Mouse (Mus musculus): ENCODE results near the gene Trim27. TPM values are rescaled to one million over a fixed set of nuclear protein-coding genes. Genes with fewer than 3 reads are reported as not detected.

The Trim27 gene
- polyA plus RNA-seq, 1 experiment from 2014 or later, result 132 TPM

- no peaks in the 10 kb centered on the region for H3K9me3 ChIP-seq
- H3K9ac ChIP-seq, result no peak overlapping the region
- no peaks in the 10 kb centered on the region for H3K36me3 ChIP-seq
- H3K4me1 ChIP-seq, result peaks cover 11% of the 10 kb centered on the region
- no peaks in the 10 kb centered on the region for H3K27me3 ChIP-seq (replicated peaks)
- WGBS, result 77% methylated on average over 11 of the region's 11 CpGs
- no peak for ATAC-seq (ENCODE audit: insufficient read depth, low FRiP score, low read depth)
- H3K4me3 ChIP-seq (replicated peaks), result no peak overlapping the region
- H3K27ac ChIP-seq, result no peak overlapping the region
- no peak overlapping the region for H3K4me2 ChIP-seq
Measured at GRCm38 (mm10) chr13:21176733-21177132, 2.5 kb upstream of the Trim27 start.

GRCm38 (mm10) chr13:21177657-21178056, 1.6 kb upstream of the Trim27 start:
- WGBS, result 50% methylated on average over 5 of the region's 5 CpGs
- no peak overlapping the region for H3K9ac ChIP-seq
- H3K4me2 ChIP-seq, result no peak overlapping the region
- no peaks in the 10 kb centered on the region for H3K27me3 ChIP-seq (replicated peaks)
- no peaks in the 10 kb centered on the region for H3K9me3 ChIP-seq
- ATAC-seq (ENCODE audit: insufficient read depth, low FRiP score, low read depth), result no peak
- no peak overlapping the region for H3K4me3 ChIP-seq (replicated peaks)
- H3K27ac ChIP-seq, result peak overlapping the region; percentile 27; the same call in 1 of the 2 replicates
- 0 out of 2 replicates have a peak, but pooled peaks cover 2% of the 10 kb centered on the region for H3K36me3 ChIP-seq
- peaks cover 18% of the 10 kb centered on the region for H3K4me1 ChIP-seq

GRCm38 (mm10) chr13:21178364-21178763, 881 bp upstream of the Trim27 start:
- WGBS, result 83% methylated on average over 5 of the region's 5 CpGs
- ATAC-seq (ENCODE audit: insufficient read depth, low FRiP score, low read depth), result no peak
- Histone ChIP-seq H3K36me3 (peaks cover 8% of the 10 kb centered on the region), H3K27me3 (replicated peaks) (no peaks in the 10 kb centered on the region), H3K27ac (peak overlapping the region; percentile 27; the same call in 1 of the 2 replicates), H3K4me1 (peaks cover 24% of the 10 kb centered on the region), H3K9me3 (no peaks in the 10 kb centered on the region), H3K9ac (no peak overlapping the region), H3K4me3 (replicated peaks) (no peak overlapping the region), H3K4me2 (peak overlapping the region; percentile 79)

GRCm38 (mm10) chr13:21179724-21180550, 692 bp downstream of the Trim27 start:
- H3K27ac ChIP-seq, result peak overlapping the region; percentile 96
- H3K27me3 ChIP-seq (replicated peaks), result no peaks in the 10 kb centered on the region
- peaks cover 27% of the 10 kb centered on the region for H3K4me1 ChIP-seq
- peak; percentile 95 for ATAC-seq (ENCODE audit: insufficient read depth, low FRiP score, low read depth)
- WGBS, result under 1% methylated on average over 80 of the region's 80 CpGs
- no peaks in the 10 kb centered on the region for H3K9me3 ChIP-seq
- peaks cover 17% of the 10 kb centered on the region for H3K36me3 ChIP-seq
- peak overlapping the region; percentile 94 for H3K9ac ChIP-seq
- H3K4me3 ChIP-seq (replicated peaks), result peak overlapping the region; percentile 98
- peak overlapping the region; percentile 79 for H3K4me2 ChIP-seq

- WGBS, result under 1% methylated on average over 70 of the region's 71 CpGs
- Histone ChIP-seq H3K36me3 (peaks cover 25% of the 10 kb centered on the region), H3K4me2 (peak overlapping the region; percentile 79), H3K9ac (peak overlapping the region; percentile 94), H3K27me3 (replicated peaks) (no peaks in the 10 kb centered on the region), H3K4me3 (replicated peaks) (peak overlapping the region; percentile 98), H3K4me1 (peaks cover 27% of the 10 kb centered on the region), H3K27ac (peak overlapping the region; percentile 96), H3K9me3 (no peaks in the 10 kb centered on the region)
- ATAC-seq (ENCODE audit: insufficient read depth, low FRiP score, low read depth), result peak; percentile 17
Measured at GRCm38 (mm10) chr13:21180551-21181530, 1.6 kb downstream of the Trim27 start.

- Histone ChIP-seq H3K4me1 (peaks cover 27% of the 10 kb centered on the region), H3K4me3 (replicated peaks) (peak overlapping the region; percentile 98)
Measured at GRCm38 (mm10) chr13:21181996-21182395, 2.8 kb downstream of the Trim27 start.

GRCm38 (mm10) chr13:21183066-21183465, 3.8 kb downstream of the Trim27 start:
- no peaks in the 10 kb centered on the region for H3K9me3 ChIP-seq
- H3K27ac ChIP-seq, result no peak overlapping the region
- WGBS, result 91% methylated on average over 6 of the region's 6 CpGs
- H3K4me2 ChIP-seq, result no peak overlapping the region
- ATAC-seq (ENCODE audit: insufficient read depth, low FRiP score, low read depth), result no peak
- no peak overlapping the region for H3K9ac ChIP-seq
- H3K36me3 ChIP-seq, result peaks cover 44% of the 10 kb centered on the region
- H3K4me1 ChIP-seq, result peaks cover 27% of the 10 kb centered on the region
- no peaks in the 10 kb centered on the region for H3K27me3 ChIP-seq (replicated peaks)
- no peak overlapping the region for H3K4me3 ChIP-seq (replicated peaks)

More at GRCm38 (mm10) chr13:21181996-21182395, 2.8 kb downstream of the Trim27 start:
- 0 out of 2 replicates have a peak overlapping the region, but pooled peaks have one; percentile 13 for H3K9ac ChIP-seq
- H3K9me3 ChIP-seq, result no peaks in the 10 kb centered on the region
- H3K4me2 ChIP-seq, result peak overlapping the region; percentile 79
- H3K27me3 ChIP-seq (replicated peaks), result no peaks in the 10 kb centered on the region
- H3K27ac ChIP-seq, result no peak overlapping the region
- ATAC-seq (ENCODE audit: insufficient read depth, low FRiP score, low read depth), result no peak
- WGBS, result 55% methylated on average over 7 of the region's 7 CpGs
- H3K36me3 ChIP-seq, result peaks cover 34% of the 10 kb centered on the region

GRCm38 (mm10) chr13:21183661-21184060, 4.4 kb downstream of the Trim27 start:
- peaks cover 50% of the 10 kb centered on the region for H3K36me3 ChIP-seq

GRCm38 (mm10) chr13:21185521-21185920, 6.3 kb downstream of the Trim27 start:
- H3K9me3 ChIP-seq, result no peaks in the 10 kb centered on the region
- H3K36me3 ChIP-seq, result peaks cover 68% of the 10 kb centered on the region
- H3K27ac ChIP-seq, result no peak overlapping the region
- H3K4me2 ChIP-seq, result no peak overlapping the region
- no peak for ATAC-seq (ENCODE audit: insufficient read depth, low FRiP score, low read depth)
- no peak overlapping the region for H3K4me3 ChIP-seq (replicated peaks)
- WGBS, result 70% methylated on average over 4 of the region's 4 CpGs
- no peak overlapping the region for H3K9ac ChIP-seq
- peaks cover 21% of the 10 kb centered on the region for H3K4me1 ChIP-seq
- H3K27me3 ChIP-seq (replicated peaks), result no peaks in the 10 kb centered on the region

More at GRCm38 (mm10) chr13:21183661-21184060, 4.4 kb downstream of the Trim27 start:
- Histone ChIP-seq H3K9ac (no peak overlapping the region), H3K27ac (no peak overlapping the region), H3K4me3 (replicated peaks) (no peak overlapping the region), H3K27me3 (replicated peaks) (no peaks in the 10 kb centered on the region), H3K9me3 (no peaks in the 10 kb centered on the region), H3K4me1 (peaks cover 23% of the 10 kb centered on the region), H3K4me2 (no peak overlapping the region)
- no peak for ATAC-seq (ENCODE audit: insufficient read depth, low FRiP score, low read depth)
- WGBS, result 94% methylated on average over 7 of the region's 7 CpGs

- ATAC-seq (ENCODE audit: insufficient read depth, low FRiP score, low read depth), result no peak
- peaks cover 2% of the 10 kb centered on the region; the same call in 1 of the 2 replicates for H3K4me1 ChIP-seq
- H3K4me3 ChIP-seq (replicated peaks), result no peak overlapping the region
- no peak overlapping the region for H3K9ac ChIP-seq
- H3K36me3 ChIP-seq, result peaks cover 33% of the 10 kb centered on the region
- H3K4me2 ChIP-seq, result no peak overlapping the region
- no peaks in the 10 kb centered on the region for H3K27me3 ChIP-seq (replicated peaks)
- WGBS, result 71% methylated on average over 10 of the region's 10 CpGs
- no peak overlapping the region for H3K27ac ChIP-seq
- no peaks in the 10 kb centered on the region for H3K9me3 ChIP-seq
Measured at GRCm38 (mm10) chr13:21195406-21196228, 16.4 kb downstream of the Trim27 start.

- Histone ChIP-seq H3K27me3 (replicated peaks) (no peaks in the 10 kb centered on the region), H3K9ac (no peak overlapping the region), H3K9me3 (no peaks in the 10 kb centered on the region), H3K4me1 (peaks cover 2% of the 10 kb centered on the region; the same call in 1 of the 2 replicates), H3K36me3 (peaks cover 15% of the 10 kb centered on the region), H3K27ac (no peak overlapping the region), H3K4me2 (no peak overlapping the region), H3K4me3 (replicated peaks) (no peak overlapping the region)
- WGBS, result 79% methylated on average over 5 of the region's 5 CpGs
- ATAC-seq (ENCODE audit: insufficient read depth, low FRiP score, low read depth), result no peak
Measured at GRCm38 (mm10) chr13:21197721-21198120, 18.5 kb downstream of the Trim27 start.
